Mouse (Mus musculus) stomach, embryonic 15.5 days (tissue): ENCODE measurements at regions not wholly inside any gene's neighbourhood (a gene's known extent, or its start where the extent isn't known, plus 50 kb on each side); places are given as distances from the start of the nearest gene placed in this dataset.

Experiments
- ATAC-seq: fragments of 200-750 bp; cut with Nextera tagmentation; 2 replicates; pipeline ENCODE4 v1.8.0; 2017; ENCODE audit warnings: low read depth, moderate number of reproducible peaks, moderate TSS enrichment; ENCODE audit not compliant: insufficient read depth, low FRiP score
- H3K27ac ChIP-seq: fragments of 300-500 bp; sonication (generic); 2 replicates; pipeline ENCODE4 v1.5.1; 2015; ENCODE audit warnings: mild to moderate bottlenecking, inconsistent platforms
- H3K27me3 ChIP-seq: fragments of 300-500 bp; sonication (generic); replicated peaks from 2 replicates; pipeline ENCODE4 v1.6.1; 2015; ENCODE audit warnings: inconsistent platforms
- H3K36me3 ChIP-seq: fragments of 300-500 bp; sonication (generic); 2 replicates; pipeline ENCODE4 v1.6.1; 2015; ENCODE audit warnings: inconsistent platforms
- H3K4me1 ChIP-seq: fragments of 300-500 bp; sonication (generic); 2 replicates; pipeline ENCODE4 v1.6.1; 2015; ENCODE audit warnings: inconsistent platforms
- H3K4me2 ChIP-seq: fragments of 300-500 bp; sonication (generic); 2 replicates; pipeline ENCODE4 v1.6.1; 2015; ENCODE audit warnings: mild to moderate bottlenecking, inconsistent platforms
- H3K4me3 ChIP-seq: fragments of 300-500 bp; sonication (generic); replicated peaks from 2 replicates; pipeline ENCODE4 v1.5.1; 2015; ENCODE audit warnings: inconsistent platforms
- H3K9ac ChIP-seq: fragments of 300-500 bp; sonication (generic); 2 replicates; pipeline ENCODE4 v1.6.1; 2015; ENCODE audit warnings: inconsistent platforms
- H3K9me3 ChIP-seq: fragments of 300-500 bp; sonication (generic); 2 replicates; pipeline ENCODE4 v1.6.1; 2016; ENCODE audit warnings: inconsistent platforms
- WGBS: fragments of 180-500 bp; shearing (Covaris S2); methylation state at CpG from one replicate; pipeline ENCODE4 v1.1.7; 2015; 5-methylcytosine and 5-hydroxymethylcytosine counted together

DNA sequence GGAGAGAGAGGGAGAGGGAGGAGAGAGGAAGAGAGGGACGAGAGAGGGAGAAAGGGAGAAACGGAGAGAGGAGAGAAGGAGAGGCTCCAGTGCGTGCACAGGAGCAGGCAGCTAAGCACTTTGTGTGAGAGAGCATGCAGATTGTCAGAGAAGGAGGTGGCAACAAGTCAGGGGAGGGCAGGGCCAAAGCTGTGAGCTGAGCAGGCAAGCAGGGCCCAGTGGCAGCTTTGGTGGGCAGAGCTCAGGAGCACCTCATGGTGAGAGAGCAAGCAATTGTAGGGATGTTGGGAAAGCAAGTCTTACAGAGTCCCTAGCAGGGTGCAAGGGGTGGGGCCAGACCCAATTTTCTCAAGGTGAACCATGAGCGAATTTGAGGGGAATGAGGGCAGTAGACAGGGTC, 234.3 kb upstream of the Hey2 start:
- Histone ChIP-seq H3K36me3 (no peaks in the 10 kb centered on the region), H3K9ac (no peak overlapping the region), H3K4me2 (peak overlapping the region; percentile 25), H3K9me3 (no peaks in the 10 kb centered on the region), H3K27ac (no peak overlapping the region), H3K27me3 (no peaks in the 10 kb centered on the region), H3K4me3 (no peak overlapping the region), H3K4me1 (no peaks in the 10 kb centered on the region)
- ATAC-seq: peak; percentile 27
- WGBS: 29% methylated on average over 4 of the region's 4 CpGs

DNA sequence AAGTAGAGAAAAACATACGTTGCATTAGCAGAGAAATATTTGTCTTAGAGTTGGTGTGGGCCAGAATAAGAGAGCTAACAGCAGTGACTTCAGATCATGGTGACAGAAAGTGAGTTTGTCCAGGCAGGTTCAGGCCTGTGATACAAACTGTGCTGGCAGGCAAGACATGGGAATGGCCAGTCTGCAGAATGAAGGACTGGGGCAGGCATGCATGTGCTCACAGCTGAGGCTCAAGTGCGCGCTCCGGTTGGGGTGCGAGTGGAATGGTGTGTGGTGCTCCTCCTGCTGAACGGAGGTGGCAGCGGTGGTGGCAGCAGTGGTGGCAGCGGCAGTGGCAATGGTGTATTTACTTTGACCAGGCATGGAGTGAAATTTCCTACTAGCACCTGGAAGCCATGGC, 233.8 kb upstream of the Hey2 start:
- no peak; the same call in 1 of the 2 replicates for ATAC-seq
- Histone ChIP-seq H3K9ac (no peak overlapping the region), H3K4me3 (no peak overlapping the region), H3K9me3 (no peaks in the 10 kb centered on the region), H3K27me3 (no peaks in the 10 kb centered on the region), H3K4me2 (peak overlapping the region; percentile 25), H3K4me1 (no peaks in the 10 kb centered on the region), H3K27ac (no peak overlapping the region), H3K36me3 (no peaks in the 10 kb centered on the region)
- 59% methylated on average over 8 of the region's 8 CpGs for WGBS

DNA sequence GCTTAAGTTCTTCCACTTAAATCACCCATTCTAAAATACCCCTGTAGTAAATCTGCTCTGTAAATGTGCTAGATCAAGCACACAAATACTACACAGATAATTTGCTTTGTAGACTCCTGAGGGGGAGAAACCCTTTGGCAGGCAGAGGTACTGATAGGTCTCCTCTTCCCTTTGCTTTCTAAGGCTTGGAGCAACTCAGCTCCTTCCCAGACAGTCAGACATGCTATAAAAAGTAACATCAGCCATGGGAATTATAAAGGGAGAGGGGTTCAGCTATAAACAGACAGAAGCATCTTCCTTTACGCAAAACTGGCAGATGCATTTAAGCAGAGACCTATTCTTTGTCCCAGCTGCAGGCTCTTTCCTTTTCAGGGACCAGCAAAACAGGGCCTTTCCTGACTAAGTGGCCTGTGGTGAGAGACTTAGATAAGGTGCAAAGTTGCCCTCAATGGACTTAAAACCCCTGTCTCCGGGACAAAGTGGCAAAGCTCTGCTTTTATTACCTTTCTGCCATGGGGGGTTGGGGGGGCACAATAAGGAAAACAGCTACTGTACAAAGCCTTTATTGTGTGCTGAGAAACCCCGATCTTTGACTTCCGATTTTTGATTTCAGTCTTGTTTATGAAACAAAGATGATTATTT, 231.5 kb upstream of the Hey2 start:
- ATAC-seq: no peak

DNA sequence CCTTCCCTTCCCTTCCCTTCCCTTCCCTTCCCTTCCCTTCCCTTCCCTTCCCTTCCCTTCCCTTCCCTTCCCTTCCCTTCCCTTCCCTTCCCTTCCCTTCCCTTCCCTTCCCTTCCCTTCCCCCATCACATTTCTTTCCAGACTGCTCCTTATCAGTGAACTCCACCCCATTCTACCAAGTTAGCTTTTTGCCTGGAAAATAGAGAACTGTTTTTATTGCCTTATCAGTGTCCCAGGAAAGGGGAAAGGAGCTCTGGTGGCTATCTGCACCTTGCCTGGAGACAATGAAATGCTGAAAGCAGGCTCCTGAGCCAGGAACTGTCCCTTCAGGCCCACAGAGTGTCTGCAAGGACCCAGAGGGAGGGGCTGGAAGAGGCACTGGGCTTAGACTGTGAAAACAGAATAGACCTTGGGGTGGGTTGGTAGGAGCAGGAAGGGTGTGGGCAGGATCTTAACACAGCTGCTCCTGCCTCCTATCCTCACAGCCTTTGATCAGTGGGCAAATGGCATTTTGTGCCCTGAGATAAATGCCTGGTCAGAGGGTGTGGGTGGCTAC, 226.1 kb upstream of the Hey2 start:
- Histone ChIP-seq H3K27ac (0 out of 2 replicates have a peak overlapping the region, but pooled peaks have one; percentile 21), H3K4me2 (no peak overlapping the region), H3K27me3 (no peaks in the 10 kb centered on the region), H3K36me3 (no peaks in the 10 kb centered on the region), H3K4me3 (no peak overlapping the region), H3K4me1 (no peaks in the 10 kb centered on the region), H3K9ac (no peak overlapping the region), H3K9me3 (no peaks in the 10 kb centered on the region)
- peak; percentile 80 for ATAC-seq

More for the DNA sequence above, 231.5 kb upstream of the Hey2 start:
- Histone ChIP-seq H3K4me2 (no peak overlapping the region), H3K27ac (no peak overlapping the region), H3K4me1 (no peaks in the 10 kb centered on the region), H3K9ac (no peak overlapping the region), H3K9me3 (no peaks in the 10 kb centered on the region), H3K4me3 (no peak overlapping the region), H3K27me3 (no peaks in the 10 kb centered on the region), H3K36me3 (no peaks in the 10 kb centered on the region)
- WGBS: 52% methylated on average over 4 of the region's 4 CpGs

DNA sequence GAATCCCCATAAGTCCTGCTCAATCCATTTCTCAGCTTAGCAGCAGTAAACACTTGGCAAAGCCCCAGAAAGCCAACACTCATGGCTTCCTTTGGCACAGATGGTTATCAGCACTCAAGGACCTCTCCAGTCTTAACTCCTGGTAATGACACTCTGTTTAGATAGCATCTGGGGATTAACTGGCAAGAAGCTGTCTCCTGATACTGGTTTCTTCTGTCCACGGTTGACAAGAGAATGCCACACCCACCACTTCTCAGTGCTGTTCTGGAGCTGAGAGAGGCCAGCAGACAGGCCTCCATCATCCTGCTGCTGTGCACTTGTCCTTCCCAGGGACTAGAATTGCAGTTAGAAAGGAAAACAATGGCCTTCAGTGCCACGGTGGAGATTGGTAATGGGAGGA, 220.1 kb upstream of the Hey2 start:
- ATAC-seq: no peak
- no peaks in the 10 kb centered on the region for H3K36me3 ChIP-seq
- H3K27ac ChIP-seq: no peak overlapping the region
- no peaks in the 10 kb centered on the region for H3K9me3 ChIP-seq
- H3K9ac ChIP-seq: no peak overlapping the region
- 23% methylated on average over 2 of the region's 2 CpGs for WGBS
- no peaks in the 10 kb centered on the region for H3K4me1 ChIP-seq
- H3K4me2 ChIP-seq: no peak overlapping the region
- no peak overlapping the region for H3K4me3 ChIP-seq
- no peaks in the 10 kb centered on the region for H3K27me3 ChIP-seq

DNA sequence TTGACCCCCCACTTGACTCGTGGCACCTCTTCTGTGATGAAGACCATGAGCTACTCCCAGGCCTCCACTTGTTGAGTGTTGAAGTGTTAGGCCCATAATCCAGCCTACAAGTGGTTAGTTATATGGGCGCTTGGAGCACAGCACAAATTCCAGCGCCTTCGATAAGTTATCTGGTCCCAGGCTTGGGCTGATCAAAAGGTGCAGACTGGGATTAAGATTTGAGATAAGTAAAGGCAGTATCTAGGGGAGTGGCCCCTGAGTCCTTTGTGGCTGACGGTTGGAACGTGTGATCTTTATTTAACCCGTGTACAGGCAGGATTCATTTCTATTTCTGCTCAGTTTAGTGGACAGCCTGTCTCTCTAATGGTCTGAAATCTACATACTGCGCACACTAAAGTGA, 210.7 kb upstream of the Hey2 start:
- Histone ChIP-seq H3K4me2 (no peak overlapping the region), H3K9ac (no peak overlapping the region), H3K9me3 (no peaks in the 10 kb centered on the region), H3K27me3 (no peaks in the 10 kb centered on the region), H3K27ac (no peak overlapping the region), H3K36me3 (no peaks in the 10 kb centered on the region), H3K4me3 (no peak overlapping the region), H3K4me1 (no peaks in the 10 kb centered on the region)
- no peak for ATAC-seq
- 72% methylated on average over 8 of the region's 8 CpGs for WGBS

DNA sequence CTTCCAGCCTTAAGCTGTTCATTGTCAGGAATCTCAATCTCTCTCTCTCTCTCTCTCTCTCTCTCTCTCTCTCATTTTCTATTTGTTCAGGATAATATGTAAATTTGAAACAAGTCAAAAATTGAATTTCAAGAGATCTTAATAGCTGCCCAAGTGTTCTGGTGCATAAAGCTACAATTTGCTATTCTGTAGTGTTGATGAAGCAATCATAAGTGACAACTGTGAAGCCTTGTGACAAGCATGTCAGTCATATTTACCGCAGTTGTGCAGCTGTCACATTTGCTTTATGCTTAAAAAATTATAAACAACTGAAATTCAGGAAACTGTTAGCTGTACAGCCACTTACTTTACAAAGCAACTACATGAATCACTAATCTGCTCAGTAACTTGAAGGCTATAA, 208.6 kb upstream of the Hey2 start:
- H3K4me3 ChIP-seq: no peak overlapping the region
- no peak for ATAC-seq
- no peak overlapping the region for H3K27ac ChIP-seq
- H3K27me3 ChIP-seq: no peaks in the 10 kb centered on the region
- H3K36me3 ChIP-seq: no peaks in the 10 kb centered on the region
- 87% methylated on average over 1 of the region's 1 CpGs for WGBS
- H3K9ac ChIP-seq: no peak overlapping the region
- no peak overlapping the region for H3K4me2 ChIP-seq
- no peaks in the 10 kb centered on the region for H3K4me1 ChIP-seq
- no peaks in the 10 kb centered on the region for H3K9me3 ChIP-seq

DNA sequence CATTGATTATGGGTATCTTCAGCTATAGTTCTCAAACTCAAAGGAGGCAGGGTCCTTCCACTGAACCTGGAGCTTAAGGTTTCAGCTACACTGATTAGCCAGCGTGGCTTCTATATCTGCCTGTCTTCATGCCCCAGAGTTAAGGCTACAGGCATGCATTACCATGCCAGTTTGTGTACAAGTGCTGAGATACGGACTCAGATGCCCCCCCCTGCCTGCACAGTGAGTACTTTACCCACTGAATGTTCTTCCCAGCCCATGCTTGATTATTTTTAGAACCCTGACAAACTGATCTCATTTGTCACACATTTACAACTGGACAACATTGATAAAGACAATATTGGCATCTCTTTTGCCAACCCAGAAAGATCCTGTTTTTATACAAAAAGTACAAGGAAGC, 206.8 kb upstream of the Hey2 start:
- Histone ChIP-seq H3K4me2 (no peak overlapping the region), H3K4me1 (no peaks in the 10 kb centered on the region), H3K36me3 (no peaks in the 10 kb centered on the region), H3K4me3 (no peak overlapping the region), H3K9me3 (no peaks in the 10 kb centered on the region), H3K27ac (no peak overlapping the region), H3K27me3 (no peaks in the 10 kb centered on the region), H3K9ac (no peak overlapping the region)
- ATAC-seq: no peak
- 74% methylated on average over 2 of the region's 2 CpGs for WGBS

DNA sequence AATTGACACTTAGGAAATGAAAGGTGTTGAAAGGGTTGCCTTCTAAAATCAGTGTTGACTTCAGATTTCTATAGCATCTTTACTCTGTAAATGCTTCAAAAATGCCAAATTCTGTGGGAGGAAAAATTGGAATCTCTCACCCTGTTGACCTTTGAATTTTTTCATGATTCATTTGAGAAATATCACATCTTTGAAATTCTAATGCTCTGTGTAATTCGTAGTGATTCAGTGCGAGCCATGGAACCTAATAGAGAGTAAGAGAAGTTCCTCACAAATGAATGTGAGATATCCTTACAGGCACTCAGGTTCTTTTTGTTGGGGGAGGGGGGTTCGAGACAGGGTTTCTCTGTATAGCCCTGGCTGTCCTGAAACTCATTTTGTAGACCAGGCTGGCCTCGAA, 193.0 kb upstream of the Hey2 start:
- H3K9ac ChIP-seq: no peak overlapping the region
- no peaks in the 10 kb centered on the region for H3K9me3 ChIP-seq
- ATAC-seq: no peak
- H3K4me3 ChIP-seq: no peak overlapping the region
- no peak overlapping the region for H3K27ac ChIP-seq
- H3K36me3 ChIP-seq: no peaks in the 10 kb centered on the region
- WGBS: 85% methylated on average over 4 of the region's 4 CpGs
- no peaks in the 10 kb centered on the region for H3K27me3 ChIP-seq
- H3K4me1 ChIP-seq: no peaks in the 10 kb centered on the region
- H3K4me2 ChIP-seq: no peak overlapping the region

DNA sequence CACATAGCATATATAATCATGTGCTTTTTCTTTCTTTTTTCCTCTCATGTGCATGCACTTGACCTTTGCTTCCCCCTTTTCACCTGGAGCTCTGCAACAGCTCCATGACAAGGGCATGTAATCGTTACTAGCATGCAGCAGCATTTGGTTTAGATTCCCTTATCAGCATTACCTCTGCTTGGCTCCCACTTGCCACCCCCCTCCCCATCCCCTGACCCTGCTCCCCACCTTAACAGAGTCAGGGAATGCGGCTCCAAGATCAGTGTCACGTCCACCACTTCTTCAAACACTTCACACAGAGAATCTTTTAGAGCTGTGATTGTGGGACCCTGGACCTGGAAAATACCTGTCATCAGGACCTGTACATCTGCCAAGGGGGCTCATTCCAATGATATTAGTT, 192.2 kb upstream of the Hey2 start:
- Histone ChIP-seq H3K4me2 (no peak overlapping the region), H3K4me3 (no peak overlapping the region), H3K9me3 (no peaks in the 10 kb centered on the region), H3K27ac (no peak overlapping the region), H3K36me3 (no peaks in the 10 kb centered on the region), H3K9ac (no peak overlapping the region), H3K4me1 (no peaks in the 10 kb centered on the region), H3K27me3 (no peaks in the 10 kb centered on the region)
- WGBS: 40% methylated on average over 3 of the region's 3 CpGs
- ATAC-seq: no peak

DNA sequence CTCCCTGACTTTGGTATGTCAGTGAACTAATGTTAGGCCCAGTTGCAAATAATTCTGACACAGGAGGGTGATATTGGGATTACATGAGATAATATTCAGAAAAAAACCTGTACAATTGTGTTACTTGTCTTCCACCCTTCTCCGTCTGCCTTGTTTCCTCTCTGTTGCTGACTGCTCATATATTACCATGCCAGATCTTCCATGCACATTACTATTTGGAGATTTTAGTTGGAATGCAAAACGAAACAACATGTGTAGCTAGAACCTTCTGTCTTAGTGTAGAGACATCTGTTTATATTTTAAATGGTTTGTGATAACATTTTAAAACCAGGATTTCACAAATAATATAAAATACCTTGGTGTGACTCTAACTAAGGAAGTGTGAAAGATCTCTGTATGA, 188.1 kb upstream of the Hey2 start:
- no peak overlapping the region for H3K4me3 ChIP-seq
- H3K4me1 ChIP-seq: no peaks in the 10 kb centered on the region
- WGBS: 67% methylated on average over 2 of the region's 2 CpGs
- H3K4me2 ChIP-seq: no peak overlapping the region
- no peaks in the 10 kb centered on the region for H3K36me3 ChIP-seq
- no peaks in the 10 kb centered on the region for H3K9me3 ChIP-seq
- H3K9ac ChIP-seq: no peak overlapping the region
- H3K27ac ChIP-seq: no peak overlapping the region
- no peak for ATAC-seq
- no peaks in the 10 kb centered on the region for H3K27me3 ChIP-seq

DNA sequence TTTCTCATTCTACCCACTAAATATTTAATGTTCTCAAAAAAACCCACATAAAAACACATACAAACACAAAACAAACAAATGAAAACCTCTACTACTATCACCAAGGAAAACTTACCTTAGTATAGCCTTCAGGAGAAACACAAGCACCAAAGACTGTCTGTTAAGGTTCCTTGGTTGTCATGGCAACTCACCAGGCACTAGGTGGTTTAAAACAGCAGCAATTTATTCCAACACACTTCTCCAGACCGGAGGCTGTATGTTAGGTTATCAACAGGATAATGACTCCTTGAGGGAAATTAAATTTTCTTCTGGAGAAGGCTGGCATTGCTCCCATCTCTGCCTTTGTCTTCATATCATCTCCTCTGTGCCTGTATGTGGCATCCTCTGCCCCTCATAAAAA, 183.8 kb upstream of the Hey2 start:
- WGBS: 52% methylated on average over 1 of the region's 1 CpGs
- no peak overlapping the region for H3K27ac ChIP-seq
- H3K4me1 ChIP-seq: no peaks in the 10 kb centered on the region
- ATAC-seq: no peak
- no peak overlapping the region for H3K4me3 ChIP-seq
- H3K4me2 ChIP-seq: no peak overlapping the region
- no peak overlapping the region for H3K9ac ChIP-seq
- no peaks in the 10 kb centered on the region for H3K9me3 ChIP-seq
- no peaks in the 10 kb centered on the region for H3K27me3 ChIP-seq
- no peaks in the 10 kb centered on the region for H3K36me3 ChIP-seq
